Mouse (Mus musculus): ENCODE results near the gene Ccdc124. TPM values are rescaled to one million over a fixed set of nuclear protein-coding genes. Genes with fewer than 3 reads are reported as not detected.

Ccdc124 gene
- polyA plus RNA-seq, 1 experiment from 2014 or later, result 90.9 TPM

DNA sequence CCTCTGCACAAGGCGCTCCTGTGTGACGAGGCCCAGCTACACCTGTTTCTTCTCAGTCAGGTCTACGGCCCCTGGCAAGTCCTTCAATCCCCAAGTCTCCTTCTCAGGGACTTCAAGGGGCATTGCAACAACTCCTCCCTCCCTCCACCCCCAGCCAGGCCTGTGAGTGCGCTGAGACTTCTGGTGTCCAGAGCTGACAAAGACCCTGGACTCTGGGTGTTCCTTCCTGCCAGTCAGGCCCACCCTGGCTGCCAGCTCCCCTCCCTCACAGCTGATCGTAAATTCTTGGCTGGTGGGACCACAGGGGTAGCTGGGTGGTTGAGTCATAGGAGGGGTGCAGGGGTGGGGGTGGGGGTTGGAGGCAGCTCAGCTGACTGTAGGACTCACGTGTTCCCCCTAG is 21.9 kb downstream of the Ccdc124 start:
- H3K9ac ChIP-seq, result no peak overlapping the region
- H3K4me2 ChIP-seq, result no peak overlapping the region

DNA sequence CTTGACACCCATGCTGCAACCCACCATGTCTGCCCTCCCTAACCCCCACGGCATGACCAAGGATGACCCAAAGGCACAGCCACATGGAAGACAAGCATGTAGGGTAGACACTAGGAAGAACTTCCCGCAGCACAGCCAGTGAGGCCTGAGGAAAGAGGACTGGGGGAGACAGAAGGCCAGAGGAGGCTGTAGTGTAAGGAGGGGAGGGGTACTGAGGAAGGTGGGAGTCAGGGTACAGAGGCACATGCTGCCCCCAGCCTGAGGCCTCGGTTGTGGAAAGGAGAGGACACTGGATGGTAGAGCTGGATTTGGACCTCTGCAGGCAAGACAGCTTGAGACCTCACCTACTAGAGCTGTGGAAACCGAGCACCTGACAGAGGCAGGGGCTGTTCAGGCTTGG is 22.8 kb downstream of the Ccdc124 start:
- 78% methylated on average over 4 of the region's 4 CpGs for WGBS
- no peak overlapping the region for H3K4me3 ChIP-seq (replicated peaks)
- no peak overlapping the region for H3K27ac ChIP-seq
- no peak overlapping the region for H3K9ac ChIP-seq
- H3K4me1 ChIP-seq, result no peaks in the 10 kb centered on the region
- H3K36me3 ChIP-seq, result no peaks in the 10 kb centered on the region
- H3K27me3 ChIP-seq (replicated peaks), result no peaks in the 10 kb centered on the region
- ATAC-seq (ENCODE audit: insufficient read depth, low FRiP score, low read depth), result no peak
- H3K4me2 ChIP-seq, result no peak overlapping the region
- no peaks in the 10 kb centered on the region for H3K9me3 ChIP-seq

More for the DNA sequence above, 21.9 kb downstream of the Ccdc124 start:
- Histone ChIP-seq H3K4me1 (peaks cover 6% of the 10 kb centered on the region; the same call in 1 of the 2 replicates), H3K27me3 (replicated peaks) (no peaks in the 10 kb centered on the region), H3K9me3 (no peaks in the 10 kb centered on the region), H3K4me3 (replicated peaks) (no peak overlapping the region), H3K36me3 (no peaks in the 10 kb centered on the region), H3K27ac (no peak overlapping the region)
- WGBS, result 43% methylated on average over 6 of the region's 6 CpGs
- ATAC-seq (ENCODE audit: insufficient read depth, low FRiP score, low read depth), result no peak

DNA sequence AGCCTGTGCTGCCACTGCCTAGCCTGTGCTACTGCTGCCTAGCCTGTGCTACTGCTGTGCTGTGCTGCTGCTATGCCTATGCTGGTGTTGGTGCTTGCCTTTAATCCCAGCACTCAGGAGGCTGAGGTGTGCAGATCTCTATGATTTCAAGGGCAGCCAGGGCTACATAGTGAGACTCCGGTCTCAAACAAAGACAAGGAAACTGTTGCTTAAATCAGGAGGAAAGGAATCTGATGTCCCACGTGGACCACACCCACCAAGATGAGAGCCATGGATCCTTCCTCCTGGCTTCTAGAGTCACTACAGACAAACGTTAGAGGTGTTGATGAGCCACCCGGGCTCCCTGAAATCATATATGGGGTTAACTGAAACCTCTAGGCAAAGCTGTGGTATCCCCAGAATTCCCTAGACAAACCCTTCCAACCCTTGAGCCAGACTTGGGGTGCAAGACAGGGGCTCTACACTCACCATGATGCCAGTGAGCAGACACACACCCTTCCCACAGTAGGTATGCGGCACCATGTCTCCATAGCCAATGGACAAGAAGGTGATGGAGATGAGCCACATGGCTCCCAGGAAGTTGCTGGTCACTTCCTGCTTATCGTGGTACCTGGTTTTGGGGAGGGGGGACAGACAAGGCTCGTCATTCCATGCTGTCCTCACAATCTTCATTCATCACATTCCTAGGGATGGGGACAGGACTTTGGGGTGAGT is 23.4 kb downstream of the Ccdc124 start:
- H3K27ac ChIP-seq, result no peak overlapping the region
- no peak overlapping the region for H3K4me2 ChIP-seq
- H3K9ac ChIP-seq, result no peak overlapping the region
- H3K27me3 ChIP-seq (replicated peaks), result no peaks in the 10 kb centered on the region
- H3K9me3 ChIP-seq, result no peaks in the 10 kb centered on the region
- H3K4me1 ChIP-seq, result no peaks in the 10 kb centered on the region
- 69% methylated on average over 7 of the region's 7 CpGs for WGBS
- H3K4me3 ChIP-seq (replicated peaks), result no peak overlapping the region
- ATAC-seq (ENCODE audit: insufficient read depth, low FRiP score, low read depth), result no peak
- no peaks in the 10 kb centered on the region for H3K36me3 ChIP-seq

DNA sequence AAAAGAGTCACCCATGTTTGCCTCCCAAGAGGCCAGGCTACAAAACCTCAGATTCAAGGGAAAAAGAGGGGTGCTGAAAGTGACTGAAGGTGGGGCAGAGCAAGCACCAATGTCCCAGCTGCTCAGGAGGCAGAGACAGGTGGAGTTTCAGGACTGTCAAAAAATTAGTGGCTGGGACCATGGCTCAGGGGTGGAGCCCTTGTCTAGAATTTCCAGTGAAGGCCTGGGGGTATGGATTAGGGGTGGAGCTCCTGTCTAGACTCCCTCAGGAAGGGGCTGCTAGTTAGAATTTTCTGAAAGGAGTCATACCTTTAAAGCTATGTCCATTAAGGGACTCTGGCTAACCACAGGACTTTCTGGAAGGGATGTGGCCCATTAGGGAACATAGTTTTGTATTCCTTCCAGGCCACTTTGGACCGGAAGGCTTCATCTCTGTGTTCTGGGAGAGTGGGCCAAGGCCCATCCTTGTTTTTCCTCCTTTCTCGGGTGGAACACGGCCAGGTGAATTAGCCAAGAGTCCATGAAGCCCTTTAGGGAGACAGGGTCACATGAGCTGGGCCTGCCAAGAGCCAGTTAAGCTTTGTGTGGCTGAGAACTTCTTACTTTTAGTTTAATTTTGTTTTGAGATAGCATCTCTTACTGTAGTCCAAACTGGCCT is 24.3 kb downstream of the Ccdc124 start:
- H3K9me3 ChIP-seq, result no peaks in the 10 kb centered on the region
- ATAC-seq (ENCODE audit: insufficient read depth, low FRiP score, low read depth), result no peak
- H3K36me3 ChIP-seq, result no peaks in the 10 kb centered on the region
- H3K27me3 ChIP-seq (replicated peaks), result no peaks in the 10 kb centered on the region
- H3K9ac ChIP-seq, result no peak overlapping the region
- H3K4me3 ChIP-seq (replicated peaks), result no peak overlapping the region
- 79% methylated on average over 3 of the region's 3 CpGs for WGBS
- no peak overlapping the region for H3K4me2 ChIP-seq
- H3K4me1 ChIP-seq, result no peaks in the 10 kb centered on the region
- H3K27ac ChIP-seq, result no peak overlapping the region

DNA sequence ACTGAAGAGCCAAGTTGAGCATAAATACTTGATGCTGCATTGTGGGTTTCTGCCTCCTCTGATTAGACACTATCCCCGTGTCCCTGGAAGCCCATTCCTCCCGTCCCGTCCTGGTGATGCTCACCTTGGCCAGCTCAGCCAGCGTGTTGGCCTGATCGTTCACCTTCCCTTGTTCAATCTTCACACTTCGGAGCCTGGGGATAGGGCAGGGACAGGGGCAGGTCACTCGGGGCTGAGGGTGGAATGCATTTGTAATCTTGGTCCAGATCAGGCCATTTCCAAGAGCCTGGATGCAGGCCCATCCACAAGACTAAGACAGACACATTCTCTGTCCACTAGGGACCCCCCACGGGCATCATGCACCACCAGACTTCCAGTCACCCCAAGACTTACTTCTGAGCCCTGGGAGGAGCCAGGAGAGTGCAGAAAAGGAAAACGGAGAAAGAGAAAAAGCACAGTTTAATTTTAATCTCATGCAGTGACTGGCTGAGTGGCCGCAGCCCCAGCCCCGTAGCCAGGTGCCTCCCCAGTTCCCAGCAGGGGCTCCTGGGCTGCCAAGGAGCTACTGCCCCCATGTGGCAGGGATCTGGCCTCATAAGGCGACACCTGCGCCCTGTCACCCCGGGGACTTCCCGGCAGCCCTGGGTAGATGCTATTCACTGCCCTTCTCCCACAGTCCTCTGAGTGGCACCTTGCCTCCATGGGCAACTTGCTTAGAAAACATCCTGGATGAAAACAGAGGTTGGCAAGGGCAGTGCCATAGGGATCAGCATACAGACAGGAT is 27.2 kb downstream of the Ccdc124 start:
- no peak overlapping the region for H3K27ac ChIP-seq
- H3K4me3 ChIP-seq (replicated peaks), result no peak overlapping the region
- ATAC-seq (ENCODE audit: insufficient read depth, low FRiP score, low read depth), result no peak
- H3K9ac ChIP-seq, result no peak overlapping the region
- no peaks in the 10 kb centered on the region for H3K27me3 ChIP-seq (replicated peaks)
- no peaks in the 10 kb centered on the region for H3K9me3 ChIP-seq
- 54% methylated on average over 15 of the region's 15 CpGs for WGBS
- H3K4me2 ChIP-seq, result no peak overlapping the region
- H3K36me3 ChIP-seq, result no peaks in the 10 kb centered on the region
- H3K4me1 ChIP-seq, result 0 out of 2 replicates have a peak, but pooled peaks cover 2% of the 10 kb centered on the region

DNA sequence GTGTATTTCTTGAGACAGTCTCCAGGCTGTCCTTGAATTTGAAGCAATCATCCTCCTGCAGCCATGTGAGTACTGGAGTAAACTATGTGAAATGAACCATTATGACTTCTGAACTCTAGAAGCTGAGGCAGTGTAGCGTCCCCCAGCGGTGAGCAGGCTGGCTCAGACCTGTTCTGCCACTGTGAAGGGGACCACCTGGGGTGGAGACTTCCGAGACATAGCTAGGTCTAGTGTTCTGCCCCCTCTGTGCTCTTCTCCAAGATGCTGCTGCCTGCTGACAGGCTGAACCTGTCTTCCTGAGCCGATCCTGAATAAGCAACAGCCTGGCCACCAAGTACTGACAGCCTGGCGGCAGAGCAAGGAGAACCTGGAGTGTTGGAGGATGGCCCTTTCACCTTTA is 28.6 kb downstream of the Ccdc124 start:
- WGBS, result 46% methylated on average over 5 of the region's 5 CpGs
- Histone ChIP-seq H3K4me1 (peaks cover 12% of the 10 kb centered on the region), H3K27ac (no peak overlapping the region), H3K4me3 (replicated peaks) (no peak overlapping the region), H3K4me2 (no peak overlapping the region), H3K9ac (no peak overlapping the region), H3K36me3 (no peaks in the 10 kb centered on the region), H3K27me3 (replicated peaks) (no peaks in the 10 kb centered on the region), H3K9me3 (no peaks in the 10 kb centered on the region)
- ATAC-seq (ENCODE audit: insufficient read depth, low FRiP score, low read depth), result no peak

DNA sequence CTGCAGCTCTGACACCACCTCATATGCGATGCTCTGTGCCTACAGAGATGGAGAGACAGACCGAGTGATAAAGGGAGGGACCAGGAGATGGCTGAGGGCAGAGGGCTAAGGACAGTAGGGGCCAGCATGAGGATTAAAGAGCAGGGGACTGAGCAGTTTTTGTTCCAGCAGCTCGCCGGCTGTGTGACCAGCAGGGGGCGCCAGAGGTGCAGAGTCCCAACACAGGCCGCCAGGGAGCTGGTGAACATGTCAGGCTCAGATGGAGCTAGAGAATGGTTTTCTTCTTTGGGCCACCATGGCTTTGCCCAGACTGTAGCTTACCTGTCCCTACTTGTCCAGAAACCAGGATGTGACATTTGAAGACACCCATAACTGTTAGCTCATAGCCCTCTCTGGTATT is 29.2 kb downstream of the Ccdc124 start:
- Histone ChIP-seq H3K27ac (no peak overlapping the region), H3K4me3 (replicated peaks) (no peak overlapping the region), H3K4me1 (peaks cover 14% of the 10 kb centered on the region), H3K9me3 (no peaks in the 10 kb centered on the region), H3K36me3 (no peaks in the 10 kb centered on the region), H3K4me2 (no peak overlapping the region), H3K9ac (no peak overlapping the region), H3K27me3 (replicated peaks) (no peaks in the 10 kb centered on the region)
- no peak for ATAC-seq (ENCODE audit: insufficient read depth, low FRiP score, low read depth)
- WGBS, result 2% methylated on average over 6 of the region's 6 CpGs

DNA sequence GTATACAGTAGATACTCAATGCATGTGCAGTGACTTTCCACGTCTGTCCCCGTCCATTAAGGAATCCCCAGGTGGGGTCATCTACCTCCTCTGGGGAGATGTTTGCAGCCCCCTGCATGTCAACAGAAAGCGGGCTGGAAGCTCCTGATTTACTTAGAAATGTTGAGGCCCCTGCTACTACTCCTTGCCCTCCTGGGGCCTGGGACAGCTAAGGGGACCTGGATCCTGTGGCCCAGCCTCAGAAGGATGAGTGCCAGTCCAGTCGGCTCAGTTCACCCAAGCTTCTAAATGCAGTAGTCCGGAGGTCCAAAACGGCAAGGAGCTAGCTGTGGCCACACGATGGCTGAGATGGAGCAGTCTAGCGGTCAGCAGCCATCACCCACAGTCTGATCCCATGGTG is 29.8 kb downstream of the Ccdc124 start:
- Histone ChIP-seq H3K27me3 (replicated peaks) (no peaks in the 10 kb centered on the region), H3K4me3 (replicated peaks) (no peak overlapping the region), H3K9ac (no peak overlapping the region), H3K4me2 (no peak overlapping the region), H3K4me1 (peaks cover 14% of the 10 kb centered on the region), H3K36me3 (no peaks in the 10 kb centered on the region), H3K9me3 (no peaks in the 10 kb centered on the region), H3K27ac (0 out of 2 replicates have a peak overlapping the region, but pooled peaks have one; percentile 31)
- no peak for ATAC-seq (ENCODE audit: insufficient read depth, low FRiP score, low read depth)
- WGBS, result 85% methylated on average over 8 of the region's 8 CpGs

DNA sequence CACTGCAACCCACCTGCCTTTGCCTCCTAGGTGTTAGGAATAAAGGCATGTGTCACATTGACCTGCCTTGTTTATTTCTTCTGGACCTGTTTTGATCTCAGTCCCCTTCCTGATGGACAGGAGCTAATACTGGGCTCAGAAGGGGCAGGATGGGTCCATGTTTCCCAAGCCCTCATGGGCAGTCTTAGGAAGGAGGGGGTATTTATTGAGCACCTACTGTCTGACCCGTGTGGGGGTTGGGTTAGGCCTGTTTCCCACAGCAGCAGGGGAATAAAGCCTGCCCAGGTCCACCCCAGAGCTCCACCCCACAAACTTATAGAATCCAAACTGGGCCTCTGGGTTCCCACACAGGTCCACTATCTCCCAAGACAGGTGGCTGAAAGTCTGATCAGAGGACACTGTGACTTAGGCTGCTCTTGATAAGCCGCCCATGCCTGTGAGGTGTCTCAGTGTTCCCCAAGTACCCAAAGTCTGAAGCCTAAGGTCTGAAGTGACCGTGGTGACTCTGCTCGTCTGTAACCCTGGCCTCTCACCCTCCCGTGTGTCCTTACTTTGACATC is 30.4 kb downstream of the Ccdc124 start:
- Histone ChIP-seq H3K4me1 (peaks cover 19% of the 10 kb centered on the region), H3K36me3 (no peaks in the 10 kb centered on the region), H3K4me2 (no peak overlapping the region), H3K27me3 (replicated peaks) (no peaks in the 10 kb centered on the region), H3K27ac (0 out of 2 replicates have a peak overlapping the region, but pooled peaks have one; percentile 31), H3K9me3 (no peaks in the 10 kb centered on the region), H3K4me3 (replicated peaks) (no peak overlapping the region), H3K9ac (no peak overlapping the region)
- ATAC-seq (ENCODE audit: insufficient read depth, low FRiP score, low read depth), result peak; percentile 29; the same call in 1 of the 2 replicates
- WGBS, result 77% methylated on average over 5 of the region's 5 CpGs

DNA sequence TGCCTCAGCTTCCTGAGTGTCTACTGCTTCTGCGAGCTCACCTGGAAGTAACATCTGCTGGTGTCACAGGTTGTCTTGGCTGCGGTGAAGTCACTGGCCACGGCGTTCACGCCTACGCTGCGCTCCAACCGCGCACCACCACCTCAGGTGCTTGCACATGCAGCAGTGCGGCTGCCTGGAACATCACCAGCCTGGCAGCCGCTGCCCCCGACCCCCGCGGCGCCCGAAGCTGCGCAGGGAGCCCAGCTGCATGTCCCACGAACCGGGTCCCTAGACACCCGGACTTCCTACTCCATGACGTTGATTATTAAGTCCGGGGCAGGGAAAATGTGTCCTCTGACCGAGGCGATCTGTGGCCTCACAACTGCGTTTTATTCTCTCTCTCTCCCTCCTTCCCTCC is 31.3 kb downstream of the Ccdc124 start:
- Histone ChIP-seq H3K4me3 (replicated peaks) (no peak overlapping the region), H3K4me2 (no peak overlapping the region), H3K36me3 (no peaks in the 10 kb centered on the region), H3K9me3 (no peaks in the 10 kb centered on the region), H3K27me3 (replicated peaks) (no peaks in the 10 kb centered on the region), H3K4me1 (peaks cover 19% of the 10 kb centered on the region), H3K27ac (no peak overlapping the region), H3K9ac (no peak overlapping the region)
- WGBS, result 70% methylated on average over 25 of the region's 25 CpGs
- no peak for ATAC-seq (ENCODE audit: insufficient read depth, low FRiP score, low read depth)

DNA sequence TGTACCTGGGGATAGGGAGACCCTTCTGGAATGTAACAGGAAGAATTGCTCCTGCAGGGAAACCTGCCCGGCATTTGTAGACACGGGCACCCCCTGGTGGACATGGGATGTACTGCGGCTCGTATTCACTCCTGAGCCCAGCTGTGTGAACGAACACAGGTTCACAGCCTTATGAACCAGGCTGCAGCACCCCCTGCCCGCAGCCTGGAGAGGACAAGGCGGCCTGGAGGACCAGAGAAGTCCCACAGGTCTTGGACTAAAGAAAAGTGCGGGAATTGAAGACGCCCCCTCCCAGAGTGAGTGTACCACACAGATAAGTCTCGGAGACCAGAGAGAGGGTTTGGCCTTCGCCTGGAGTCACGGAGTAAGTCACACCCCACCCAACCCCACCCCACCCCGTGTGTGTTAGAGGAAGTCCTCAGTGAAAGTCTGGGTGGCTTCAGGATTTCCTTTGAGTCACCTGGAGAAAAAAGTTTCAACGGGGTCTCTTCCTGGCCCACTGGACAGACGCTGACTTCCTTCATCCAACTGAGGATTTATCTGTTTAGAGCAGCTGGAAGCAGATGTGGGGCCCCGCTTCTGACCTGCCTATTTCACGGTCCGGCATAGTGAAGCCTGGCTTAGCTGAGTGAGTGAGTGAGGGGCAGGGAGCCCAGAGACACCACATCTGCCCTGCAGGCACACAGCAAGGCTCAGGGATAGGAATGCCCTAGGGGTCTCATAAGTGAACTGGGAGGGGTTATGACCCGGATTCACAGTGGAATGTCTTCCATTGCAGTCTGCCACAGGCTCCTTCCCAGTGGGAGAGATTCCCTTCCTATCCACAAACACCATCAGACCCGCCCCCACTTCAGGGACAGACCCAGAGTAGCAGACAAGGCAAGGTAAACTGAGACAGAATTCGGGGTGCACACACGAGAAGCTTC is 32.3 kb downstream of the Ccdc124 start:
- no peak overlapping the region for H3K9ac ChIP-seq
- peak overlapping the region; percentile 87; the same call in 1 of the 2 replicates for H3K27ac ChIP-seq
- WGBS, result 25% methylated on average over 22 of the region's 22 CpGs
- peaks cover 19% of the 10 kb centered on the region for H3K4me1 ChIP-seq
- H3K4me3 ChIP-seq (replicated peaks), result no peak overlapping the region
- H3K4me2 ChIP-seq, result peak overlapping the region; percentile 31
- no peak for ATAC-seq (ENCODE audit: insufficient read depth, low FRiP score, low read depth)
- H3K9me3 ChIP-seq, result no peaks in the 10 kb centered on the region
- H3K36me3 ChIP-seq, result 0 out of 2 replicates have a peak, but pooled peaks cover 3% of the 10 kb centered on the region
- no peaks in the 10 kb centered on the region for H3K27me3 ChIP-seq (replicated peaks)

Data from stomach, embryonic 15.5 days (tissue).